Comparison of ENCODE assay signal across 8 mouse cellular contexts in the genomic region with DNA sequence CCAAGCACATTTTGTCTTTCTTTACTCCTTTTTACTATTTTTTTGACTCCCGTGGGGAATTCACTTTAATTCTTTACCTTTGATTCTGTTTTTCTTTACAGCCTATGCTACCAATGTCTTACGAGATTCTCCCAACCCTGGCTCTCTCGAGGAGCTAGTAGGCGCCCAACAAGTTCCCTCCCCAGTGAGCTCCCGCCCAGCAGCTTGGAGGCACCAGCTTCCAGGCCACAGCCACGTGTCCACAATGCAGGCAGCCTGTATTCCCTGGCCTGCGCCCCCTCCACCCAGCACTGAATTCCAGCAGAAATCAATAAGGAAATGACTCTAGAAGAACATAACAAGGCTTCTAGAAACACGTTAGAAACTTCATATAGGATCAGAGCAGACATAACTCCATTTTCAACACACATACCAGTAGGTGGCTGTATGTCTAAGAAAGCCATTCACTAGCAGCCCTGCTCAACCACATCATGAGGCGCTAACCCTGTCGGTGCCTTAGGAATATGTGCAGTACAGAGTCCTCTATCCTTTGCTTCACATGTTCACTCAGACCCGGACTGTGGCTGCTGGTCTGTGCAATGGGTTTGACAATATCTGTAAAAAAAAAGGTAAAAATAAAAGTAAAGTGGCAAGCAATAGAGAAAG. TPM values are rescaled to one million over a fixed set of nuclear protein-coding genes. Genes with fewer than 3 reads are reported as not detected.
DNase-seq lines count a peak whose midpoint lies in the region; ATAC-seq and TF ChIP-seq lines count a peak whose summit lies in the region.

No protein-coding gene starts in this region.

- H3K27me3 ChIP-seq in embryonic facial prominence, embryonic 15.5 days: no peaks in the 10 kb centered on the region
- no peaks in the 10 kb centered on the region for H3K27me3 ChIP-seq in hindbrain, embryonic 12.5 days
- no peaks in the 10 kb centered on the region for H3K27me3 ChIP-seq in liver, adult 2 months (ENCODE audit: control insufficient read depth, insufficient read depth, low read length)
- H3K27me3 ChIP-seq in midbrain, postnatal 0 days (ENCODE audit: insufficient read depth, low read length): no peaks in the 10 kb centered on the region

- peak; percentile 62; the same call in 1 of the 2 replicates for ATAC-seq in frontal cortex, adult (ENCODE audit: low TSS enrichment)
- no peak for ATAC-seq in embryonic facial prominence, embryonic 15.5 days (ENCODE audit: insufficient number of reproducible peaks, low FRiP score, low TSS enrichment, low read depth)
- no peak for ATAC-seq in hindbrain, embryonic 12.5 days (ENCODE audit: low FRiP score)
- no peak for ATAC-seq in midbrain, postnatal 0 days (ENCODE audit: low FRiP score)

- TF ChIP-seq CTCF in liver, adult 2 months (IDR thresholded peaks at IDR 0.05; ENCODE audit: low read depth, low read length): no peak
- peak; percentile 53 for TF ChIP-seq CTCF in midbrain, postnatal 0 days (IDR thresholded peaks at IDR 0.05)

- no peak for DNase-seq in frontal cortex, postnatal 10 days (ENCODE audit: low spot score in 2 of 2)
- peak; percentile 14 for DNase-seq in MEL-GATA-1-ER (ENCODE audit: extremely low read depth, low read depth)
- peak; percentile 58 for DNase-seq in liver, adult 2 months (ENCODE audit: extremely low read depth, low read depth, low spot score)
- DNase-seq in midbrain, postnatal 0 days (ENCODE audit: low spot score): peak; percentile 24
- peak; percentile 23 for DNase-seq in thymus, postnatal 25 days

- 37% methylated on average over 11 of the region's 11 CpGs for WGBS in embryonic facial prominence, embryonic 15.5 days
- WGBS in hindbrain, embryonic 12.5 days: 39% methylated on average over 11 of the region's 11 CpGs
- 23% methylated on average over 11 of the region's 11 CpGs for WGBS in liver, adult 2 months
- 31% methylated on average over 11 of the region's 11 CpGs for WGBS in midbrain, postnatal 0 days

- H3K4me3 ChIP-seq in embryonic facial prominence, embryonic 15.5 days (replicated peaks): peak overlapping the region; percentile 91
- H3K4me3 ChIP-seq in hindbrain, embryonic 12.5 days: no peak overlapping the region
- no peak overlapping the region for H3K4me3 ChIP-seq in liver, adult 2 months (ENCODE audit: insufficient read depth, low read depth, low read length)
- peak overlapping the region; percentile 67; the same call in 1 of the 2 replicates for H3K4me3 ChIP-seq in midbrain, postnatal 0 days (ENCODE audit: low read depth, low read length)

- H3K4me2 ChIP-seq in embryonic facial prominence, embryonic 15.5 days (replicated peaks): peak overlapping the region; percentile 78
- H3K4me2 ChIP-seq in hindbrain, embryonic 12.5 days (replicated peaks): peak overlapping the region; percentile 83
- peak overlapping the region; percentile 76 for H3K4me2 ChIP-seq in midbrain, postnatal 0 days (ENCODE audit: low read depth, low read length, poor library complexity, severe bottlenecking)

- H3K4me1 ChIP-seq in embryonic facial prominence, embryonic 15.5 days: peaks cover 23% of the 10 kb centered on the region
- H3K4me1 ChIP-seq in hindbrain, embryonic 12.5 days: peaks cover 22% of the 10 kb centered on the region
- peaks cover 22% of the 10 kb centered on the region for H3K4me1 ChIP-seq in liver, adult 2 months (ENCODE audit: control insufficient read depth, insufficient read depth, low read length)
- peaks cover 13% of the 10 kb centered on the region for H3K4me1 ChIP-seq in midbrain, postnatal 0 days (ENCODE audit: insufficient read depth, low read length)

- no peak for TF ChIP-seq POLR2A in liver, adult 2 months (IDR thresholded peaks at IDR 0.05; ENCODE audit: extremely low read depth, insufficient read depth, low read length)

- no peak overlapping the region for H3K27ac ChIP-seq in embryonic facial prominence, embryonic 15.5 days (replicated peaks)
- no peak overlapping the region for H3K27ac ChIP-seq in hindbrain, embryonic 12.5 days
- H3K27ac ChIP-seq in liver, adult 2 months (replicated peaks; ENCODE audit: insufficient read depth, low read depth, low read length): no peak overlapping the region
- H3K27ac ChIP-seq in midbrain, postnatal 0 days (ENCODE audit: low read depth, low read length): no peak overlapping the region

- peaks cover 38% of the 10 kb centered on the region for H3K79me2 ChIP-seq in liver, adult 2 months (ENCODE audit: control insufficient read depth, insufficient read depth, low read length)

- H3K9me3 ChIP-seq in embryonic facial prominence, embryonic 15.5 days (replicated peaks): no peaks in the 10 kb centered on the region
- H3K9me3 ChIP-seq in hindbrain, embryonic 12.5 days (replicated peaks): no peaks in the 10 kb centered on the region
- H3K9me3 ChIP-seq in midbrain, postnatal 0 days (ENCODE audit: low read length): no peaks in the 10 kb centered on the region

- no peak overlapping the region for H3K9ac ChIP-seq in embryonic facial prominence, embryonic 15.5 days
- H3K9ac ChIP-seq in hindbrain, embryonic 12.5 days: no peak overlapping the region
- H3K9ac ChIP-seq in liver, adult 2 months (ENCODE audit: low read depth, low read length): no peak overlapping the region
- H3K9ac ChIP-seq in midbrain, postnatal 0 days (replicated peaks; ENCODE audit: low read length, poor library complexity, severe bottlenecking): 0 out of 2 replicates have a peak overlapping the region, but pooled peaks have one; percentile 90

- H3K36me3 ChIP-seq in embryonic facial prominence, embryonic 15.5 days: no peaks in the 10 kb centered on the region
- no peaks in the 10 kb centered on the region; the same call in 1 of the 2 replicates for H3K36me3 ChIP-seq in hindbrain, embryonic 12.5 days
- no peaks in the 10 kb centered on the region for H3K36me3 ChIP-seq in liver, adult 2 months (ENCODE audit: control insufficient read depth, insufficient read depth, low read length)
- no peaks in the 10 kb centered on the region for H3K36me3 ChIP-seq in midbrain, postnatal 0 days (ENCODE audit: insufficient read depth, low read length)

RNA-seq across cellular contexts. Expression of gene Insr, which starts 1.0 kb away (rescaled TPM):
- polyA plus RNA-seq in embryonic facial prominence, embryonic 15.5 days (2015; fragmentation: Nextera tagmentation; extraction: Ambion mirVana): 42.2 and 42.6 TPM in 2 replicates
- 49.0 and 51.7 TPM in 2 replicates for polyA plus RNA-seq in hindbrain, embryonic 12.5 days (2016; fragmentation: Nextera tagmentation; extraction: Ambion mirVana)
- total RNA-seq in liver, adult 2 months (2014; rRNA removed): 70.0 and 89.0 TPM in 2 replicates
- polyA plus RNA-seq in liver, adult 2 months (2012; rRNA removed): 28.5 and 30.3 TPM in 2 replicates
- 40.3 and 44.5 TPM in 2 replicates for total RNA-seq in midbrain, postnatal 0 days (2014; rRNA removed)
- 30.0 and 32.9 TPM in 2 replicates for polyA plus RNA-seq in midbrain, postnatal 0 days (2015; fragmentation: Nextera tagmentation; extraction: Ambion mirVana)

Comparison
In these comparisons a context has a peak if more than half of its experiments do, and no peak if none do; other contexts are left out.
1. DNase-seq: peak in MEL-GATA-1-ER (single experiment), liver, adult 2 months (single experiment), midbrain, postnatal 0 days (single experiment) and thymus, postnatal 25 days (single experiment); none in frontal cortex, postnatal 10 days (0 of 2).
2. H3K4me3 ChIP-seq: peak in embryonic facial prominence, embryonic 15.5 days (single experiment) and midbrain, postnatal 0 days (single experiment); none in hindbrain, embryonic 12.5 days (single experiment) and liver, adult 2 months (single experiment).
3. Peak in every context shown above with its lines, with median percentiles within 50 percentile points of each other: H3K4me2 ChIP-seq.